Mouse (Mus musculus): ENCODE data around the gene Crtc1. TPM values are rescaled to one million over a fixed set of nuclear protein-coding genes. Genes with fewer than 3 reads are reported as not detected.

Gene Crtc1
- polyA plus RNA-seq, 1 experiment from 2014 or later, result 35.6 TPM

GRCm38 (mm10) chr8:70440246-70440645 lies 867 bp upstream of the Crtc1 start:
- H3K36me3 ChIP-seq, result no peaks in the 10 kb centered on the region

GRCm38 (mm10) chr8:70439848-70440179 lies 435 bp upstream of the Crtc1 start:
- no peak; the same call in 1 of the 2 replicates for ATAC-seq (ENCODE audit: low FRiP score)

More at GRCm38 (mm10) chr8:70440246-70440645, 867 bp upstream of the Crtc1 start:
- 42% methylated on average over 3 of the region's 3 CpGs for WGBS
- peak overlapping the region; percentile 91 for H3K4me2 ChIP-seq
- ATAC-seq (ENCODE audit: low FRiP score), result no peak; the same call in 1 of the 2 replicates
- no peaks in the 10 kb centered on the region for H3K27me3 ChIP-seq
- H3K9me3 ChIP-seq, result no peaks in the 10 kb centered on the region
- H3K4me1 ChIP-seq (replicated peaks), result peaks cover 36% of the 10 kb centered on the region
- peak overlapping the region; percentile 75 for H3K9ac ChIP-seq
- H3K27ac ChIP-seq, result peak overlapping the region; percentile 90; the same call in 1 of the 2 replicates
- peak overlapping the region; percentile 67 for H3K4me3 ChIP-seq

GRCm38 (mm10) chr8:70438423-70438822 lies 956 bp downstream of the Crtc1 start:
- H3K4me3 ChIP-seq, result peak overlapping the region; percentile 67
- no peaks in the 10 kb centered on the region for H3K27me3 ChIP-seq
- WGBS, result 89% methylated on average over 2 of the region's 2 CpGs
- peak overlapping the region; percentile 81 for H3K9ac ChIP-seq
- H3K36me3 ChIP-seq, result no peaks in the 10 kb centered on the region
- no peaks in the 10 kb centered on the region for H3K9me3 ChIP-seq
- no peak overlapping the region for H3K27ac ChIP-seq
- H3K4me2 ChIP-seq, result peak overlapping the region; percentile 91
- ATAC-seq (ENCODE audit: low FRiP score), result 0 out of 2 replicates have a peak, but pooled peaks have one; percentile 0
- peaks cover 41% of the 10 kb centered on the region for H3K4me1 ChIP-seq (replicated peaks)

More at GRCm38 (mm10) chr8:70439848-70440179, 435 bp upstream of the Crtc1 start:
- Histone ChIP-seq H3K4me3 (peak overlapping the region; percentile 67), H3K9me3 (no peaks in the 10 kb centered on the region), H3K27ac (peak overlapping the region; percentile 90), H3K36me3 (no peaks in the 10 kb centered on the region), H3K4me2 (peak overlapping the region; percentile 91), H3K4me1 (replicated peaks) (peaks cover 40% of the 10 kb centered on the region), H3K9ac (peak overlapping the region; percentile 75), H3K27me3 (no peaks in the 10 kb centered on the region)
- WGBS, result 10% methylated on average over 7 of the region's 7 CpGs

- H3K9me3 ChIP-seq, result no peaks in the 10 kb centered on the region
- no peak for ATAC-seq (ENCODE audit: low FRiP score)
- no peak overlapping the region for H3K27ac ChIP-seq
- no peak overlapping the region for H3K4me2 ChIP-seq
- no peak overlapping the region for H3K4me3 ChIP-seq
- H3K9ac ChIP-seq, result 0 out of 2 replicates have a peak overlapping the region, but pooled peaks have one; percentile 43
- H3K27me3 ChIP-seq, result no peaks in the 10 kb centered on the region
- H3K36me3 ChIP-seq, result no peaks in the 10 kb centered on the region
- H3K4me1 ChIP-seq (replicated peaks), result peaks cover 38% of the 10 kb centered on the region
- 90% methylated on average over 5 of the region's 5 CpGs for WGBS
Measured at GRCm38 (mm10) chr8:70435156-70435555, 4.2 kb downstream of the Crtc1 start.

GRCm38 (mm10) chr8:70432991-70433536 lies 6.3 kb downstream of the Crtc1 start:
- WGBS, result 48% methylated on average over 4 of the region's 4 CpGs
- H3K27me3 ChIP-seq, result no peaks in the 10 kb centered on the region
- no peak for ATAC-seq (ENCODE audit: low FRiP score)
- H3K4me3 ChIP-seq, result no peak overlapping the region
- H3K4me1 ChIP-seq (replicated peaks), result peaks cover 27% of the 10 kb centered on the region
- no peak overlapping the region for H3K4me2 ChIP-seq
- H3K27ac ChIP-seq, result no peak overlapping the region
- no peaks in the 10 kb centered on the region for H3K36me3 ChIP-seq
- H3K9ac ChIP-seq, result no peak overlapping the region
- no peaks in the 10 kb centered on the region for H3K9me3 ChIP-seq

GRCm38 (mm10) chr8:70431213-70431612 lies 8.2 kb downstream of the Crtc1 start:
- WGBS, result 99% methylated on average over 4 of the region's 4 CpGs
- Histone ChIP-seq H3K9ac (no peak overlapping the region), H3K27me3 (no peaks in the 10 kb centered on the region), H3K4me1 (replicated peaks) (peaks cover 12% of the 10 kb centered on the region; the same call in 1 of the 2 replicates), H3K36me3 (no peaks in the 10 kb centered on the region), H3K4me3 (no peak overlapping the region), H3K9me3 (no peaks in the 10 kb centered on the region), H3K27ac (no peak overlapping the region), H3K4me2 (no peak overlapping the region)
- no peak for ATAC-seq (ENCODE audit: low FRiP score)

GRCm38 (mm10) chr8:70426300-70426907 lies 13.0 kb downstream of the Crtc1 start:
- Histone ChIP-seq H3K4me3 (no peak overlapping the region), H3K4me2 (no peak overlapping the region), H3K27me3 (no peaks in the 10 kb centered on the region), H3K27ac (no peak overlapping the region), H3K36me3 (no peaks in the 10 kb centered on the region), H3K4me1 (replicated peaks) (peaks cover 8% of the 10 kb centered on the region; the same call in 1 of the 2 replicates), H3K9ac (no peak overlapping the region), H3K9me3 (no peaks in the 10 kb centered on the region)
- ATAC-seq (ENCODE audit: low FRiP score), result no peak
- WGBS, result 94% methylated on average over 2 of the region's 2 CpGs

GRCm38 (mm10) chr8:70422722-70423121 lies 16.7 kb downstream of the Crtc1 start:
- no peaks in the 10 kb centered on the region for H3K9me3 ChIP-seq
- no peak overlapping the region for H3K4me2 ChIP-seq
- H3K27me3 ChIP-seq, result no peaks in the 10 kb centered on the region
- peaks cover 34% of the 10 kb centered on the region for H3K4me1 ChIP-seq (replicated peaks)
- H3K9ac ChIP-seq, result 0 out of 2 replicates have a peak overlapping the region, but pooled peaks have one; percentile 8
- H3K4me3 ChIP-seq, result no peak overlapping the region
- no peaks in the 10 kb centered on the region for H3K36me3 ChIP-seq
- WGBS, result 87% methylated on average over 2 of the region's 2 CpGs
- no peak for ATAC-seq (ENCODE audit: low FRiP score)
- H3K27ac ChIP-seq, result no peak overlapping the region

GRCm38 (mm10) chr8:70421349-70422104 lies 17.9 kb downstream of the Crtc1 start:
- Histone ChIP-seq H3K4me2 (no peak overlapping the region), H3K27me3 (no peaks in the 10 kb centered on the region), H3K9ac (0 out of 2 replicates have a peak overlapping the region, but pooled peaks have one; percentile 19), H3K4me3 (no peak overlapping the region), H3K36me3 (no peaks in the 10 kb centered on the region), H3K9me3 (no peaks in the 10 kb centered on the region), H3K4me1 (replicated peaks) (peaks cover 45% of the 10 kb centered on the region), H3K27ac (0 out of 2 replicates have a peak overlapping the region, but pooled peaks have one; percentile 30)
- WGBS, result 81% methylated on average over 18 of the region's 18 CpGs
- no peak for ATAC-seq (ENCODE audit: low FRiP score)

- 85% methylated on average over 11 of the region's 11 CpGs for WGBS
- Histone ChIP-seq H3K27ac (no peak overlapping the region), H3K9me3 (no peaks in the 10 kb centered on the region), H3K4me2 (no peak overlapping the region), H3K4me3 (no peak overlapping the region), H3K27me3 (no peaks in the 10 kb centered on the region), H3K4me1 (replicated peaks) (peaks cover 55% of the 10 kb centered on the region), H3K9ac (peak overlapping the region; percentile 13; the same call in 1 of the 2 replicates), H3K36me3 (no peaks in the 10 kb centered on the region)
- ATAC-seq (ENCODE audit: low FRiP score), result no peak
Measured at GRCm38 (mm10) chr8:70419879-70420643, 19.3 kb downstream of the Crtc1 start.

GRCm38 (mm10) chr8:70418954-70419353 lies 20.4 kb downstream of the Crtc1 start:
- Histone ChIP-seq H3K27ac (peak overlapping the region; percentile 35; the same call in 1 of the 2 replicates), H3K4me1 (replicated peaks) (peaks cover 55% of the 10 kb centered on the region), H3K4me2 (no peak overlapping the region), H3K36me3 (peaks cover 5% of the 10 kb centered on the region; the same call in 1 of the 2 replicates), H3K9me3 (no peaks in the 10 kb centered on the region), H3K4me3 (no peak overlapping the region), H3K27me3 (no peaks in the 10 kb centered on the region), H3K9ac (no peak overlapping the region)
- no peak for ATAC-seq (ENCODE audit: low FRiP score)
- 67% methylated on average over 14 of the region's 14 CpGs for whole genome bisulfite sequencing

Measured in hindbrain, embryonic 13.5 days (tissue).